8 mouse cellular contexts compared by ENCODE assay signal in genomic region chr3:60499718-60500450, GRCm38 (mm10). TPM values are rescaled to one million over a fixed set of nuclear protein-coding genes. Genes with fewer than 3 reads are reported as not detected.
DNase-seq lines count a peak whose midpoint lies in the region; ATAC-seq and TF ChIP-seq lines count a peak whose summit lies in the region.

No protein-coding gene starts in this region.

- no peaks in the 10 kb centered on the region for H3K36me3 ChIP-seq in hindbrain, embryonic 12.5 days
- no peaks in the 10 kb centered on the region for H3K36me3 ChIP-seq in liver, embryonic 13.5 days

- 50% methylated on average over 7 of the region's 7 CpGs for WGBS in hindbrain, embryonic 12.5 days
- 26% methylated on average over 7 of the region's 7 CpGs for WGBS in liver, embryonic 13.5 days (ENCODE audit: insufficient replicate concordance)

- DNase-seq in gastrocnemius, adult 2 months: no peak
- no peak for DNase-seq in gastrocnemius, postnatal 10 days
- DNase-seq in adipocyte (ENCODE audit: low spot score): peak; percentile 23
- DNase-seq in liver, embryonic 13.5 days: no peak
- DNase-seq in adrenal gland, adult 8-10 months: no peak

- intact Hi-C loops in gastrocnemius, adult 2 months (cut with DNase I): loop anchor here (1.0 to 5.0 kb wide), 3 partner anchors 28 to 102 kb away; no protein-coding TSS in a partner anchor

- peak overlapping the region; percentile 70 for H3K4me2 ChIP-seq in hindbrain, embryonic 12.5 days (replicated peaks)
- H3K4me2 ChIP-seq in liver, embryonic 13.5 days: peak overlapping the region; percentile 84

- H3K27me3 ChIP-seq in hindbrain, embryonic 12.5 days: no peaks in the 10 kb centered on the region
- no peaks in the 10 kb centered on the region for H3K27me3 ChIP-seq in liver, embryonic 13.5 days

- ATAC-seq in hindbrain, embryonic 12.5 days (ENCODE audit: low FRiP score): no peak
- ATAC-seq in liver, embryonic 13.5 days (ENCODE audit: low read depth): no peak
- ATAC-seq in megakaryocyte-erythroid progenitor cell, adult 5-6 weeks (replicated peaks; ENCODE audit: low FRiP score, low TSS enrichment, poor library complexity, severe bottlenecking): no peak
- no peak for ATAC-seq in monocyte, adult 5-6 weeks (replicated peaks; ENCODE audit: insufficient number of reproducible peaks, low FRiP score, low TSS enrichment, poor library complexity, severe bottlenecking)

- peak overlapping the region; percentile 99 for H3K27ac ChIP-seq in gastrocnemius, adult 2 months
- H3K27ac ChIP-seq in hindbrain, embryonic 12.5 days: no peak overlapping the region
- peak overlapping the region; percentile 98 for H3K27ac ChIP-seq in liver, embryonic 13.5 days

- peaks cover 28% of the 10 kb centered on the region for H3K4me1 ChIP-seq in hindbrain, embryonic 12.5 days
- H3K4me1 ChIP-seq in liver, embryonic 13.5 days (replicated peaks): peaks cover 67% of the 10 kb centered on the region

- no peak for TF ChIP-seq CTCF in gastrocnemius, adult 2 months (IDR thresholded peaks at IDR 0.05)

- H3K4me3 ChIP-seq in gastrocnemius, adult 2 months: peak overlapping the region; percentile 84
- H3K4me3 ChIP-seq in hindbrain, embryonic 12.5 days: peak overlapping the region; percentile 93
- H3K4me3 ChIP-seq in liver, embryonic 13.5 days (replicated peaks): peak overlapping the region; percentile 98

- H3K9me3 ChIP-seq in hindbrain, embryonic 12.5 days (replicated peaks): no peaks in the 10 kb centered on the region
- no peaks in the 10 kb centered on the region for H3K9me3 ChIP-seq in liver, embryonic 13.5 days (replicated peaks)

- 0 out of 2 replicates have a peak overlapping the region, but pooled peaks have one; percentile 92 for H3K9ac ChIP-seq in hindbrain, embryonic 12.5 days
- peak overlapping the region; percentile 100 for H3K9ac ChIP-seq in liver, embryonic 13.5 days

RNA-seq across cellular contexts. Expression of gene Mbnl1, which starts 27.3 kb away (rescaled TPM):
- total RNA-seq in gastrocnemius, adult 2 months (2021): 100 to 1,000 TPM; 495 to 592 TPM
- total RNA-seq in gastrocnemius, postnatal 10 days (2021): 100 to 1,000 TPM; 234 to 262 TPM
- 46.9 and 56.2 TPM in 2 replicates for polyA plus RNA-seq in hindbrain, embryonic 12.5 days (2016; fragmentation: Nextera tagmentation; extraction: Ambion mirVana)
- polyA plus RNA-seq in liver, embryonic 13.5 days (2015; fragmentation: Nextera tagmentation; extraction: Ambion mirVana): 123 and 153 TPM in 2 replicates
- total RNA-seq in megakaryocyte-erythroid progenitor cell, adult 5-6 weeks (2014; fragmentation: Nextera tagmentation): 524 and 588 TPM in 2 replicates
- 726 and 751 TPM in 2 replicates for total RNA-seq in megakaryocyte-erythroid progenitor cell, adult 5-6 weeks (2017)
- 804 to 1,126 TPM (median 952 TPM) in 3 replicates for total RNA-seq in monocyte, adult 5-6 weeks (2017)
- total RNA-seq in adrenal gland, adult 8-10 months (2022): 1,000 to 10,000 TPM in 1 of 4 experiments, 100 to 1,000 TPM in 3; 518 to 1,002 (median 693) TPM
